Mouse (Mus musculus) hindlimb bud, embryonic 11.5 days (tissue): ENCODE data around the gene Tnrc6c.

ENCODE experiments used
- DNase-seq: peaks from one replicate; pipeline ENCODE4 v3.0.0-alpha.2; 2012; ENCODE audit warnings: low read depth, low spot score; ENCODE audit errors: extremely low spot score

Tnrc6c gene

GRCm38 (mm10) chr11:117765361-117765760 lies 111.3 kb downstream of the Tnrc6c start:
- DNase-seq: no peak

- DNase-seq: no peak
Measured at GRCm38 (mm10) chr11:117766275-117766674, 112.2 kb downstream of the Tnrc6c start.

GRCm38 (mm10) chr11:117768725-117769682 lies 114.9 kb downstream of the Tnrc6c start:
- DNase-seq: no peak

GRCm38 (mm10) chr11:117769683-117770047 lies 115.6 kb downstream of the Tnrc6c start:
- DNase-seq: no peak

- DNase-seq: no peak
Measured at GRCm38 (mm10) chr11:117770407-117770806, 116.3 kb downstream of the Tnrc6c start.

GRCm38 (mm10) chr11:117772352-117772751 lies 118.3 kb downstream of the Tnrc6c start:
- DNase-seq: no peak

GRCm38 (mm10) chr11:117774925-117775324 lies 120.8 kb downstream of the Tnrc6c start:
- no peak for DNase-seq

- no peak for DNase-seq
Measured at GRCm38 (mm10) chr11:117775540-117775939, 121.5 kb downstream of the Tnrc6c start.

- DNase-seq: no peak
Measured at GRCm38 (mm10) chr11:117776085-117776792, 122.2 kb downstream of the Tnrc6c start.

GRCm38 (mm10) chr11:117777111-117777510 lies 123.0 kb downstream of the Tnrc6c start:
- no peak for DNase-seq

GRCm38 (mm10) chr11:117778031-117778430 lies 123.9 kb downstream of the Tnrc6c start:
- DNase-seq: no peak

- DNase-seq: no peak
Measured at GRCm38 (mm10) chr11:117778851-117779433, 124.9 kb downstream of the Tnrc6c start.

GRCm38 (mm10) chr11:117779434-117780198 lies 125.5 kb downstream of the Tnrc6c start:
- DNase-seq: no peak

- DNase-seq: no peak
Measured at GRCm38 (mm10) chr11:117780199-117780515, 126.1 kb downstream of the Tnrc6c start.

GRCm38 (mm10) chr11:117780582-117781111 lies 126.6 kb downstream of the Tnrc6c start:
- DNase-seq: no peak

- DNase-seq: no peak
Measured at GRCm38 (mm10) chr11:117781199-117781821, 127.2 kb downstream of the Tnrc6c start.

GRCm38 (mm10) chr11:117781993-117782704 lies 128.1 kb downstream of the Tnrc6c start, which contains the start of the genes Tmc8 and Tmc6:
Tmc8 (plus strand) TSS chr11:117782076.
Tmc6 (minus strand) TSS chr11:117782198.
- no peak for DNase-seq

GRCm38 (mm10) chr11:117782705-117783034 lies 128.6 kb downstream of the Tnrc6c start:
- DNase-seq: no peak

GRCm38 (mm10) chr11:117783089-117783488 lies 129.0 kb downstream of the Tnrc6c start:
- no peak for DNase-seq
